Mouse (Mus musculus): ENCODE measurements around the gene Frmd4b.

- TF ChIP-seq POLR2A (IDR thresholded peaks at IDR 0.05; ENCODE audit: low read depth, low read length): no peak
- no peak for TF ChIP-seq GABPA (IDR thresholded peaks at IDR 0.05; ENCODE audit: insufficient replicate concordance, low read depth, low read length)
Measured at GRCm38 (mm10) chr6:97579704-97580103, 37.6 kb downstream of the Frmd4b start.

All from CH12.LX (cell line).